Mouse (Mus musculus): Measurements from ENCODE around the gene Sipa1l1. TPM values are rescaled to one million over a fixed set of nuclear protein-coding genes. Genes with fewer than 3 reads are reported as not detected.

The Sipa1l1 gene
- polyA plus RNA-seq, 1 experiment from 2014 or later: 4.3 TPM

GRCm38 (mm10) chr12:82256012-82256411, 86.9 kb downstream of the Sipa1l1 start:
- H3K4me3 ChIP-seq (replicated peaks): no peak overlapping the region
- H3K9me3 ChIP-seq (replicated peaks): no peaks in the 10 kb centered on the region
- no peak overlapping the region for H3K4me2 ChIP-seq
- H3K36me3 ChIP-seq: no peaks in the 10 kb centered on the region
- no peak overlapping the region for H3K27ac ChIP-seq
- ATAC-seq (ENCODE audit: low read depth): no peak
- 75% methylated on average over 5 of the region's 5 CpGs for WGBS (ENCODE audit: insufficient replicate concordance)
- no peak for DNase-seq
- H3K4me1 ChIP-seq (replicated peaks): peaks cover 14% of the 10 kb centered on the region
- H3K27me3 ChIP-seq: no peaks in the 10 kb centered on the region
- H3K9ac ChIP-seq: no peak overlapping the region

GRCm38 (mm10) chr12:82256921-82257500, 87.9 kb downstream of the Sipa1l1 start:
- Histone ChIP-seq H3K9ac (no peak overlapping the region), H3K9me3 (replicated peaks) (no peaks in the 10 kb centered on the region), H3K36me3 (no peaks in the 10 kb centered on the region), H3K27me3 (no peaks in the 10 kb centered on the region), H3K4me3 (replicated peaks) (no peak overlapping the region), H3K4me1 (replicated peaks) (peaks cover 14% of the 10 kb centered on the region), H3K27ac (no peak overlapping the region), H3K4me2 (no peak overlapping the region)
- no peak for ATAC-seq (ENCODE audit: low read depth)
- DNase-seq: no peak
- 54% methylated on average over 6 of the region's 6 CpGs for WGBS (ENCODE audit: insufficient replicate concordance)

GRCm38 (mm10) chr12:82257994-82258785, 89.1 kb downstream of the Sipa1l1 start:
- ATAC-seq (ENCODE audit: low read depth) (no peak), DNase-seq (no peak)
- Histone ChIP-seq H3K4me2 (no peak overlapping the region), H3K9me3 (replicated peaks) (no peaks in the 10 kb centered on the region), H3K9ac (no peak overlapping the region), H3K36me3 (no peaks in the 10 kb centered on the region), H3K27ac (no peak overlapping the region), H3K27me3 (no peaks in the 10 kb centered on the region), H3K4me3 (replicated peaks) (no peak overlapping the region), H3K4me1 (replicated peaks) (peaks cover 15% of the 10 kb centered on the region)
- 68% methylated on average over 6 of the region's 6 CpGs for WGBS (ENCODE audit: insufficient replicate concordance)

- Histone ChIP-seq H3K4me3 (replicated peaks) (no peak overlapping the region), H3K27ac (no peak overlapping the region), H3K27me3 (no peaks in the 10 kb centered on the region), H3K4me2 (no peak overlapping the region), H3K4me1 (replicated peaks) (peaks cover 24% of the 10 kb centered on the region), H3K9me3 (replicated peaks) (no peaks in the 10 kb centered on the region), H3K36me3 (no peaks in the 10 kb centered on the region), H3K9ac (no peak overlapping the region)
- ATAC-seq (ENCODE audit: low read depth) (no peak), DNase-seq (no peak)
- 59% methylated on average over 7 of the region's 7 CpGs for WGBS (ENCODE audit: insufficient replicate concordance)
Observed at GRCm38 (mm10) chr12:82263443-82263842, 94.3 kb downstream of the Sipa1l1 start.

- Histone ChIP-seq H3K36me3 (no peaks in the 10 kb centered on the region), H3K27me3 (no peaks in the 10 kb centered on the region), H3K4me1 (replicated peaks) (peaks cover 24% of the 10 kb centered on the region), H3K4me3 (replicated peaks) (no peak overlapping the region), H3K9me3 (replicated peaks) (no peaks in the 10 kb centered on the region), H3K4me2 (no peak overlapping the region), H3K27ac (no peak overlapping the region), H3K9ac (no peak overlapping the region)
- 47% methylated on average over 5 of the region's 5 CpGs for WGBS (ENCODE audit: insufficient replicate concordance)
- no peak for DNase-seq
- ATAC-seq (ENCODE audit: low read depth): no peak
Observed at GRCm38 (mm10) chr12:82264083-82264851, 95.1 kb downstream of the Sipa1l1 start.

GRCm38 (mm10) chr12:82265335-82266274, 96.5 kb downstream of the Sipa1l1 start:
- no peaks in the 10 kb centered on the region for H3K36me3 ChIP-seq
- H3K9ac ChIP-seq: no peak overlapping the region
- no peaks in the 10 kb centered on the region for H3K9me3 ChIP-seq (replicated peaks)
- H3K4me3 ChIP-seq (replicated peaks): no peak overlapping the region
- 71% methylated on average over 9 of the region's 9 CpGs for WGBS (ENCODE audit: insufficient replicate concordance)
- ATAC-seq (ENCODE audit: low read depth): no peak
- no peak overlapping the region for H3K27ac ChIP-seq
- H3K4me1 ChIP-seq (replicated peaks): peaks cover 24% of the 10 kb centered on the region
- no peaks in the 10 kb centered on the region for H3K27me3 ChIP-seq
- DNase-seq: no peak
- H3K4me2 ChIP-seq: no peak overlapping the region

- H3K27ac ChIP-seq: no peak overlapping the region
- no peak overlapping the region for H3K4me3 ChIP-seq (replicated peaks)
- DNase-seq (no peak), ATAC-seq (ENCODE audit: low read depth) (no peak)
- 88% methylated on average over 3 of the region's 3 CpGs for WGBS (ENCODE audit: insufficient replicate concordance)
- 0 out of 2 replicates have a peak, but pooled peaks cover 10% of the 10 kb centered on the region for H3K4me1 ChIP-seq (replicated peaks)
- H3K27me3 ChIP-seq: no peaks in the 10 kb centered on the region
- no peaks in the 10 kb centered on the region for H3K36me3 ChIP-seq
- H3K9me3 ChIP-seq (replicated peaks): no peaks in the 10 kb centered on the region
- H3K9ac ChIP-seq: no peak overlapping the region
- H3K4me2 ChIP-seq: no peak overlapping the region
Observed at GRCm38 (mm10) chr12:82271447-82271846, 102.3 kb downstream of the Sipa1l1 start.

GRCm38 (mm10) chr12:82273503-82273902, 104.4 kb downstream of the Sipa1l1 start:
- H3K4me1 ChIP-seq (replicated peaks): 0 out of 2 replicates have a peak, but pooled peaks cover 10% of the 10 kb centered on the region
- H3K27me3 ChIP-seq: no peaks in the 10 kb centered on the region
- H3K27ac ChIP-seq: no peak overlapping the region
- WGBS (ENCODE audit: insufficient replicate concordance): 71% methylated on average over 3 of the region's 3 CpGs
- H3K9me3 ChIP-seq (replicated peaks): no peaks in the 10 kb centered on the region
- H3K4me3 ChIP-seq (replicated peaks): no peak overlapping the region
- H3K9ac ChIP-seq: no peak overlapping the region
- ATAC-seq (ENCODE audit: low read depth): no peak
- DNase-seq: no peak
- H3K4me2 ChIP-seq: no peak overlapping the region
- no peaks in the 10 kb centered on the region for H3K36me3 ChIP-seq

- H3K36me3 ChIP-seq: no peaks in the 10 kb centered on the region
- no peaks in the 10 kb centered on the region for H3K27me3 ChIP-seq
- no peak overlapping the region for H3K9ac ChIP-seq
- DNase-seq: no peak
- ATAC-seq (ENCODE audit: low read depth): no peak
- H3K27ac ChIP-seq: no peak overlapping the region
- H3K4me2 ChIP-seq: no peak overlapping the region
- 69% methylated on average over 5 of the region's 5 CpGs for WGBS (ENCODE audit: insufficient replicate concordance)
- no peak overlapping the region for H3K4me3 ChIP-seq (replicated peaks)
- H3K4me1 ChIP-seq (replicated peaks): 0 out of 2 replicates have a peak, but pooled peaks cover 10% of the 10 kb centered on the region
- H3K9me3 ChIP-seq (replicated peaks): no peaks in the 10 kb centered on the region
Observed at GRCm38 (mm10) chr12:82274576-82274975, 105.5 kb downstream of the Sipa1l1 start.

- H3K27me3 ChIP-seq: no peaks in the 10 kb centered on the region
- WGBS (ENCODE audit: insufficient replicate concordance): 50% methylated on average over 5 of the region's 5 CpGs
- DNase-seq: no peak
Observed at GRCm38 (mm10) chr12:82275767-82276166, 106.6 kb downstream of the Sipa1l1 start.

More at GRCm38 (mm10) chr12:82275767-82276166, 106.6 kb downstream of the Sipa1l1 start:
- H3K4me3 ChIP-seq (replicated peaks): no peak overlapping the region
- H3K9me3 ChIP-seq (replicated peaks): no peaks in the 10 kb centered on the region
- 0 out of 2 replicates have a peak, but pooled peaks cover 10% of the 10 kb centered on the region for H3K4me1 ChIP-seq (replicated peaks)
- H3K36me3 ChIP-seq: no peaks in the 10 kb centered on the region
- H3K9ac ChIP-seq: no peak overlapping the region
- no peak for ATAC-seq (ENCODE audit: low read depth)
- no peak overlapping the region for H3K27ac ChIP-seq
- H3K4me2 ChIP-seq: no peak overlapping the region

All from liver, embryonic 13.5 days (tissue).